Mouse (Mus musculus): ENCODE data around the gene Pcgf2.

DNA sequence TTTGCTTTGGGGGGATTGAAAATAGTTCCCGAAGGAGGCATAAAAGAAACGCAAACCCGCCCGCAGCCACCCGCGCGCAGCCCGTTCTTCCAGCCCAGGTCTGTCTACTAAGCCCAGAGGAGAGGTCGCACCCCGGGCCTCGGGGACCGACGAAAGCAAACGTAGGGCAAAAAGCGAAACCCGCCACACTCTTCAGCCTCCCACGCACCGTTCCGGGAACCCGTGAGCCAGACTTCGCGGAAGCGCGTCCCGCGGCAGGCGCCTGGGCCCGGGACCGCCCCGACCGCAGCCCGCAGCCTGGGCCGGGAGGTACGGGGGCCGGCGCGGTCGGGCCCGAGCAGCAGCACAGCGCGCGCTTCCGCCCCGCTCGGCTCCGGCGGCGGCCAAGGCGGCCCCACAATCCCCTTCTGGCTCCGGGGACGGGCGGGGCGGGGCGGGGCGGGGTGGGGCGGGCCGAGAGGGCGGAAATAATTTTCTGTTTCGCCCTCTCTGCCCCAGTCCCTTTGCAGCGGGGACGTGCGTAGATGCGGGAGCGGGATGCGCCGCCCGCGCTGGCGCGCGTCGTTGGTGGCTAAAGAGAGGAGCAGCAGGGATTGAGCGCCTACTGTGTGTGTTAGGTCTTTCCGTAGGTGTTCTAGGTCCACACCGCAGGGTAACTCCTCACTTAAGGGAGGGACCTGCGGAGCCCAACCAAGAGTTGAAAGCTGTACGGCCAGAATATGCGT is 40.1 kb downstream of the Pcgf2 start:
- TF ChIP-seq CTCF (IDR thresholded peaks at IDR 0.05; ENCODE audit: low read depth, low read length) (no peak), POLR2A (IDR thresholded peaks at IDR 0.05; ENCODE audit: extremely low read depth, insufficient read depth, low read length) (peak; percentile 74; the same call in 1 of the 2 replicates)

Measured in liver, adult 2 months (tissue).